Mouse (Mus musculus) MEL (cell line): ENCODE results near the gene Gipc3.

Experiments used
- CHD2 ChIP-seq: IDR thresholded peaks from 2 replicates; pipeline ENCODE4 v1.6.1; 2011; ENCODE audit warnings: low read length, improper control_type of control experiment
- CTCF ChIP-seq, 3 experiments: IDR thresholded peaks in 2 of 3; conservative IDR thresholded peaks in 1 of 3; 2 replicates each; pipeline ENCODE4 v1.5.1; 2011 to 2012; ENCODE audit warnings: low read length in 3 of 3, low read depth in 2 of 3, mild to moderate bottlenecking in 2 of 3, improper control_type of control experiment in 1 of 3, inconsistent platforms in 1 of 3, mixed read lengths in 1 of 3, moderate library complexity in 1 of 3; ENCODE audit not compliant: control insufficient read depth in 1 of 3, insufficient read depth in 1 of 3, poor library complexity in 1 of 3, severe bottlenecking in 1 of 3
- ETS1 ChIP-seq: IDR thresholded peaks from 2 replicates; pipeline ENCODE4 v1.6.1; 2012; ENCODE audit warnings: low read depth, mild to moderate bottlenecking, inconsistent platforms, low read length, improper control_type of control experiment, moderate library complexity
- MAX ChIP-seq: IDR thresholded peaks from 2 replicates; pipeline ENCODE4 v1.6.1; 2011; ENCODE audit warnings: low read length, improper control_type of control experiment
- POLR2A ChIP-seq, 2 experiments: IDR thresholded peaks; 2 replicates each; pipeline ENCODE4 v1.6.1; 2011 to 2012; ENCODE audit warnings: low read length in 2 of 2, mild to moderate bottlenecking in 2 of 2, control low read depth in 1 of 2, improper control_type of control experiment in 1 of 2, low read depth in 1 of 2, moderate library complexity in 1 of 2; ENCODE audit not compliant: control insufficient read depth in 1 of 2, insufficient read depth in 1 of 2, poor library complexity in 1 of 2
- TAL1 ChIP-seq: IDR thresholded peaks from 2 replicates; pipeline ENCODE4 v1.6.1; 2012; ENCODE audit warnings: mild to moderate bottlenecking, inconsistent platforms, low read length, moderate library complexity, mixed read lengths
- TBP ChIP-seq: IDR thresholded peaks from 2 replicates; pipeline ENCODE4 v1.8.0; 2011; ENCODE audit warnings: low read depth, low read length, improper control_type of control experiment
- ZC3H11A ChIP-seq: IDR thresholded peaks from 2 replicates; pipeline ENCODE4 v1.6.1; 2012; ENCODE audit warnings: low read depth, mild to moderate bottlenecking, inconsistent platforms, low read length, improper control_type of control experiment
- ZMIZ1 ChIP-seq: IDR thresholded peaks from 2 replicates; pipeline ENCODE4 v1.6.1; 2012; ENCODE audit warnings: low read depth, mild to moderate bottlenecking, inconsistent platforms, low read length, improper control_type of control experiment, moderate library complexity

DNA sequence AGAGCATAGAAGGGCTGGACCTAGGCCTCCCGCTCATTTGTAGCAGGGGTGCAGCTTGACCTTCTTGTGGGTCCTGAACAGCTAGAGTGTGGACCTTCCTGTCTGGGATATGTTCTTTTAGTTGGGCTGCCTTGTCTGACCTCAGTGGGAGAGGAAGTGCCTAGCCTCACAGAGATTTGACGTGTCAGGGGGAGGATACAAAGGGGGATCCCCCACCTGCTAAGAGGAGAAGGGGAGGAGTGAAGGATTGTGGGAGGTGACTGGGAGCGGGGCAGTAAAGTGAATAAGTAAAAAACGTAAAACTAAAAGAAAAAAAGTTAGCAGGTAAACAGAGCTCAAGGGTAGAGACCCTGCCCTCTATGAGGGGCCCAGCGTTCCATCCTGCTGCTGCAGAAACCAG, 33.5 kb downstream of the Gipc3 start:
- TF ChIP-seq POLR2A (IDR thresholded peaks at IDR 0.05; ENCODE audit: control insufficient read depth in 1 of 2, insufficient read depth in 1 of 2, low read depth in 1 of 2, low read length in 2 of 2, poor library complexity in 1 of 2) (no peak), ZMIZ1 (no peak), TBP (no peak), CTCF (IDR thresholded peaks at IDR 0.05 in 2 of 3, conservative IDR thresholded peaks at IDR 0.05 in 1 of 3; ENCODE audit: control insufficient read depth in 1 of 3, insufficient read depth in 1 of 3, low read depth in 2 of 3, low read length in 3 of 3, poor library complexity in 1 of 3, severe bottlenecking in 1 of 3) (no peak), ETS1 (no peak), TAL1 (no peak), CHD2 (no peak), MAX (no peak), ZC3H11A (no peak)
